Mouse (Mus musculus) E14TG2a.4 (cell line): ENCODE data around the gene Atp7b.

Experiments used
- CTCF ChIP-seq: conservative IDR thresholded peaks from 2 replicates; pipeline ENCODE4 v1.5.1; 2014; ENCODE audit warnings: low read length
- NANOG ChIP-seq: IDR thresholded peaks from 2 replicates; pipeline ENCODE4 v1.6.1; 2014; ENCODE audit warnings: borderline replicate concordance, low read length, mixed read lengths
- POU5F1 ChIP-seq: IDR thresholded peaks from 2 replicates; pipeline ENCODE4 v1.6.1; 2014; ENCODE audit warnings: low read length, borderline replicate concordance

DNA sequence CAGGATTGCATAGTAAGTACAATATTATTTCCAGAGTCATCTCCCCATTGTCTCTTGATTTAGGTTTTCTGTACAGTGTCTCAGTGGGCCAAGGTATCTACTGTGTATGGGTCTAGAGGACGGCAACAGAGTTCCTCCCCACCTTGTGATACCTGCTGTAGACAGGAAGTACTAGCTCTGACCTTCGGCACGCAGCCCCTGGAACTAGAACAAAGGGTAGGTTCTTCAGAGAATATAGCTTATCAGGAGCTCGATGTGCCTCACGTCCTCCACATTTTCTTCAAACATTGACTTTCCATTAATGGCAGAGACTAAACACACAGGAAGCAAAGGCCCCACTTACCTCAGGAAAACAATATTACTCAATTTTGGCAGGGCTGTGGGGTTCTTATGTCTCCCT lies 40.6 kb downstream of the Atp7b start:
- no peak for TF ChIP-seq CTCF
- TF ChIP-seq POU5F1: no peak
- no peak for TF ChIP-seq NANOG
